Mouse (Mus musculus): Measurements from ENCODE around the gene Luc7l3. TPM values are rescaled to one million over a fixed set of nuclear protein-coding genes. Genes with fewer than 3 reads are reported as not detected.

The Luc7l3 gene
- polyA plus RNA-seq, 2 experiments, result 96.9 to 138 TPM

- Histone ChIP-seq H3K9ac (ENCODE audit: low read depth, low read length, severe bottlenecking) (no peak overlapping the region), H3K36me3 (ENCODE audit: control insufficient read depth, insufficient read depth, low read length) (peaks cover 93% of the 10 kb centered on the region), H3K27me3 (ENCODE audit: control insufficient read depth, insufficient read depth, low read length) (no peaks in the 10 kb centered on the region), H3K27ac (replicated peaks; ENCODE audit: low read depth, low read length) (no peak overlapping the region), H3K4me1 (ENCODE audit: control insufficient read depth, insufficient read depth, low read length) (no peaks in the 10 kb centered on the region), H3K4me3 (replicated peaks; ENCODE audit: low read length) (no peak overlapping the region), H3K4me2 (replicated peaks; ENCODE audit: low read depth, low read length, severe bottlenecking) (no peak overlapping the region), H3K9me3 (ENCODE audit: control insufficient read depth, low read length) (no peaks in the 10 kb centered on the region)
- ATAC-seq (ENCODE audit: low FRiP score, low read depth) (no peak), DNase-seq (ENCODE audit: low spot score) (no peak)
- TF ChIP-seq POLR2A (IDR thresholded peaks at IDR 0.05; ENCODE audit: borderline replicate concordance, extremely low read depth, insufficient read depth, insufficient read length), result no peak
- 85% methylated on average over 9 of the region's 9 CpGs for WGBS
Measured at GRCm38 (mm10) chr11:94294996-94295845, 26.6 kb downstream of the Luc7l3 start.

- DNase-seq (ENCODE audit: low spot score), result no peak
- no peaks in the 10 kb centered on the region for H3K9me3 ChIP-seq (ENCODE audit: control insufficient read depth, low read length)
- no peak overlapping the region for H3K9ac ChIP-seq (ENCODE audit: low read depth, low read length, severe bottlenecking)
- TF ChIP-seq POLR2A (IDR thresholded peaks at IDR 0.05; ENCODE audit: borderline replicate concordance, extremely low read depth, insufficient read depth, insufficient read length), result no peak
- no peaks in the 10 kb centered on the region for H3K27me3 ChIP-seq (ENCODE audit: control insufficient read depth, insufficient read depth, low read length)
- no peak overlapping the region for H3K4me2 ChIP-seq (replicated peaks; ENCODE audit: low read depth, low read length, severe bottlenecking)
- WGBS, result 91% methylated on average over 10 of the region's 10 CpGs
- no peak for ATAC-seq (ENCODE audit: low FRiP score, low read depth)
- no peak overlapping the region for H3K27ac ChIP-seq (replicated peaks; ENCODE audit: low read depth, low read length)
- no peak overlapping the region for H3K4me3 ChIP-seq (replicated peaks; ENCODE audit: low read length)
- H3K4me1 ChIP-seq (ENCODE audit: control insufficient read depth, insufficient read depth, low read length), result no peaks in the 10 kb centered on the region
- H3K36me3 ChIP-seq (ENCODE audit: control insufficient read depth, insufficient read depth, low read length), result peaks cover 82% of the 10 kb centered on the region
Measured at GRCm38 (mm10) chr11:94290062-94290740, 31.6 kb downstream of the Luc7l3 start.

GRCm38 (mm10) chr11:94287105-94287504 lies 34.7 kb downstream of the Luc7l3 start:
- no peak for TF ChIP-seq POLR2A (IDR thresholded peaks at IDR 0.05; ENCODE audit: borderline replicate concordance, extremely low read depth, insufficient read depth, insufficient read length)
- DNase-seq (ENCODE audit: low spot score) (no peak), ATAC-seq (ENCODE audit: low FRiP score, low read depth) (no peak)
- H3K4me2 ChIP-seq (replicated peaks; ENCODE audit: low read depth, low read length, severe bottlenecking), result no peak overlapping the region
- no peak overlapping the region for H3K27ac ChIP-seq (replicated peaks; ENCODE audit: low read depth, low read length)
- no peaks in the 10 kb centered on the region for H3K9me3 ChIP-seq (ENCODE audit: control insufficient read depth, low read length)
- H3K4me1 ChIP-seq (ENCODE audit: control insufficient read depth, insufficient read depth, low read length), result no peaks in the 10 kb centered on the region
- H3K27me3 ChIP-seq (ENCODE audit: control insufficient read depth, insufficient read depth, low read length), result no peaks in the 10 kb centered on the region
- H3K36me3 ChIP-seq (ENCODE audit: control insufficient read depth, insufficient read depth, low read length), result peaks cover 68% of the 10 kb centered on the region
- no peak overlapping the region for H3K4me3 ChIP-seq (replicated peaks; ENCODE audit: low read length)
- H3K9ac ChIP-seq (ENCODE audit: low read depth, low read length, severe bottlenecking), result no peak overlapping the region
- 86% methylated on average over 5 of the region's 5 CpGs for WGBS

GRCm38 (mm10) chr11:94285886-94286574 lies 35.8 kb downstream of the Luc7l3 start:
- ATAC-seq (ENCODE audit: low FRiP score, low read depth) (no peak), DNase-seq (ENCODE audit: low spot score) (no peak)
- WGBS, result 87% methylated on average over 11 of the region's 11 CpGs
- no peak overlapping the region for H3K4me2 ChIP-seq (replicated peaks; ENCODE audit: low read depth, low read length, severe bottlenecking)
- no peak overlapping the region for H3K27ac ChIP-seq (replicated peaks; ENCODE audit: low read depth, low read length)
- H3K9me3 ChIP-seq (ENCODE audit: control insufficient read depth, low read length), result no peaks in the 10 kb centered on the region
- TF ChIP-seq POLR2A (IDR thresholded peaks at IDR 0.05; ENCODE audit: borderline replicate concordance, extremely low read depth, insufficient read depth, insufficient read length), result no peak
- H3K9ac ChIP-seq (ENCODE audit: low read depth, low read length, severe bottlenecking), result no peak overlapping the region
- H3K27me3 ChIP-seq (ENCODE audit: control insufficient read depth, insufficient read depth, low read length), result no peaks in the 10 kb centered on the region
- H3K36me3 ChIP-seq (ENCODE audit: control insufficient read depth, insufficient read depth, low read length), result peaks cover 59% of the 10 kb centered on the region
- H3K4me1 ChIP-seq (ENCODE audit: control insufficient read depth, insufficient read depth, low read length), result no peaks in the 10 kb centered on the region
- no peak overlapping the region for H3K4me3 ChIP-seq (replicated peaks; ENCODE audit: low read length)

GRCm38 (mm10) chr11:94283536-94284099 lies 38.2 kb downstream of the Luc7l3 start:
- H3K36me3 ChIP-seq (ENCODE audit: control insufficient read depth, insufficient read depth, low read length), result peaks cover 37% of the 10 kb centered on the region
- whole genome bisulfite sequencing, result 86% methylated on average over 6 of the region's 6 CpGs
- no peak overlapping the region for H3K4me3 ChIP-seq (replicated peaks; ENCODE audit: low read length)
- ATAC-seq (ENCODE audit: low FRiP score, low read depth) (no peak), DNase-seq (ENCODE audit: low spot score) (no peak)
- no peaks in the 10 kb centered on the region for H3K27me3 ChIP-seq (ENCODE audit: control insufficient read depth, insufficient read depth, low read length)
- H3K9ac ChIP-seq (ENCODE audit: low read depth, low read length, severe bottlenecking), result no peak overlapping the region
- no peak for TF ChIP-seq POLR2A (IDR thresholded peaks at IDR 0.05; ENCODE audit: borderline replicate concordance, extremely low read depth, insufficient read depth, insufficient read length)
- no peak overlapping the region for H3K4me2 ChIP-seq (replicated peaks; ENCODE audit: low read depth, low read length, severe bottlenecking)
- no peak overlapping the region for H3K27ac ChIP-seq (replicated peaks; ENCODE audit: low read depth, low read length)
- 0 out of 2 replicates have a peak, but pooled peaks cover 6% of the 10 kb centered on the region for H3K4me1 ChIP-seq (ENCODE audit: control insufficient read depth, insufficient read depth, low read length)
- H3K9me3 ChIP-seq (ENCODE audit: control insufficient read depth, low read length), result no peaks in the 10 kb centered on the region
